Mouse (Mus musculus) stomach, postnatal 0 days (tissue): ENCODE results near the gene Rngtt.

Experiments used
- CTCF ChIP-seq: IDR thresholded peaks from 2 replicates; pipeline ENCODE4 v1.5.1; 2016; ENCODE audit warnings: antibody characterized with exemption, low read depth, mild to moderate bottlenecking, moderate library complexity
- EP300 ChIP-seq: optimal IDR thresholded peaks from 2 replicates; pipeline ENCODE3; 2016; ENCODE audit warnings: antibody characterized with exemption

DNA sequence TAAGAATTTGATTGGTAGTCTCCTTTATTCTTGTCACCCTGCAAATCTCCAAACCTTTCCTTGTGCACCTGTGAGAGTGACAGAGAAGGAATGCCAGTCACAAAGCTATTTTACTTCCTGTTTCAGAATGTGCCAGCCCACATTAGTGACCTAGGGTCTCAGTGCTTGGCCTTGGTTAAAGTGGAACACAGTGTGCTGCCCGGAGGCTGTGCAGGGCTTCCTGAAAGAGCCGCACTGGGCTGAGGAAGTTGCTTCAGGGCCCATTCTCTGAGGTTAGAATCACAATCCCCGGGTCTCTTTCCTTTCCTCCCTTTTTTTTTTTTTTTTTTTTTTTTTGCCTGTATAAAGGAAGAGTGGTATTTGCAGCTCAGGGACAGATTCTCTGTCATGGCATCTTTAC is 203.3 kb downstream of the Rngtt start:
- TF ChIP-seq CTCF, result no peak
- no peak for TF ChIP-seq EP300
